Mouse (Mus musculus): Measurements from ENCODE around the gene Adam23.
"Not testable (repeated sequence)": the region's sequence is repeated elsewhere in the genome, so short reads cannot be mapped to it uniquely, and the experiment has no call there.

Gene Adam23

DNA sequence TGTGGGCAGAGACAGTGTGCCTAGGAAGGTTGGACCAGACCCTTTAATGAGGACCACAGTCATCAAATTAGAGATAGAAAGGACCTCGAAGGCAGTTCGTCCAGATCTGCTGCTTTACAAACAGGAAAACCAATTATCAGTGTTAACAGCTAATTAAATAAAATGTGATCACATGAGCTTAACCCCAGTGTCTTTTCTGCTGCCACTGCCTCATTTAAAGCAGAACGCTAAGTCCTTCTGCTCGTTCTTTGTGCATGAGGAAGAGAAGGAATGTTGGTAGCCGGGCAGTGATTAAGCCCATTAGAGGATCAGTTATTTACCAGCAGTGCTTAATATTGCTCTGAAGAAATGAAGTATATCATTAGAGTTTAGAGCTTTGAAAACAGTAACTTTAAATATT lies 131.1 kb downstream of the Adam23 start:
- DNase-seq (ENCODE audit: low read depth, low spot score) = no peak

DNA sequence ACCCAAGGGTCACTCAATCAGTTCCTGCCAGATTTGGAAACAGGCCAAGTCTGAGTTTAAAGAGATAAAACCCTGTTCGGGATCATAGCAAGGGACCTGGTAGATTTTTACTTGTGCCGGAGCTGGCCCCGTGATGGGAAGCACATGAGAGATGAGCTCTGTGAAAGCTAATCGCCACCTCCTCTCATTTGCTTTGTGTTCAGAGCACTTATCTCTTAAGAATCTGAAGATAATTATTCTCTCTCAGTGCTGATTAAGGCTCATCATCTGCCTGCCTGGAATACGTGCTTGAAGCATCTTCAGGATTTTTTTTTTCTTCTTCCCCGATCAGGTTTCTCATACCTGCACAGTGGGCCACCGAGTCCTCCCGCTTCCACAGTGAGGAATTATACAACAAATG lies 133.5 kb downstream of the Adam23 start:
- no peak for DNase-seq (ENCODE audit: low read depth, low spot score)

- no peak for DNase-seq (ENCODE audit: low read depth, low spot score)
These were observed 141.2 kb downstream of the Adam23 start for GRCm38 (mm10) chr1:63586869-63587268.

GRCm38 (mm10) chr1:63603870-63604500 lies 158.3 kb downstream of the Adam23 start:
- no peak for DNase-seq (ENCODE audit: low read depth, low spot score)

DNA sequence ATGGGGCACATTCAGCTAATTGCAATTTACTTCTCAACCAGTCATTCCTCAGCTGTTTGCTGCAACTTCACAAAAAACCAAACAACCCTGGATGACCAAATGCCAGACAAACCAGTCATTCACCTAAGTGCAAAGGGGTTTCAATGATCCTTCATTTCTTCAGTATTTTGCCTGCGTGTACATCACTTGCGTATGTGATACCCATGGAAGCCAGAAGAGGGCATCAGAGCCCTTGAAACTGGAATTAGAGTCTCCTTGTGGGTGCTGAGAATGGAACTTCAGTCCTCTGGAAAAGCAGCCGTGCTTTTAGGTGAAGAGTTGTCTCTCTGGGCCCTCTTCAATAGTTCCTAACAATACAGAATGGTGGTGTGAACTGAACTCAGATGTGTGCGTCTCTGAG lies 163.9 kb downstream of the Adam23 start:
- no peak for DNase-seq (ENCODE audit: low read depth, low spot score)

GRCm38 (mm10) chr1:63614594-63614993 lies 168.9 kb downstream of the Adam23 start:
- DNase-seq (ENCODE audit: low read depth, low spot score) = no peak

DNA sequence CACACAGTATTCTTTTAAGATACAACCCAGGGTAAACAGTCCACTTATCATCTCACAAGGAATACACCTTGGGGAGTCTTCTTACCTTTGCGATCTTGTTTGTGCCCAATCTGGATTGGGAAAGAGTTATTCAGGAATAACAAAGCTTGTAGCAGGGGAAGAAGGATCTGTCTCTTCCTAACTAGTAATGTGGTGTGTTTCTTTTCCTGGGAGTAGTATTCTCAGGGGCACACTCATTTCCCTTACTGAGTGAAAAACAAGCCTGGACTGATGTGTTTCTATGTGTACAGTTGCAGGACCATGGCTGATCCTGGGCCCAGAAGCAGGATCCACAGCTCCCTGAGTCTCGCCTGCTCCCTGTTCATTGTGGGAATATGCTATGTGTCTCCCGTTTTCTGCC lies 170.0 kb downstream of the Adam23 start, which contains the start of gene Gm39653:
Gene Gm39653 (plus strand): TSS at position 301 of the 400 bp plus-strand sequence.
- DNase-seq (ENCODE audit: low read depth, low spot score) = no peak

DNA sequence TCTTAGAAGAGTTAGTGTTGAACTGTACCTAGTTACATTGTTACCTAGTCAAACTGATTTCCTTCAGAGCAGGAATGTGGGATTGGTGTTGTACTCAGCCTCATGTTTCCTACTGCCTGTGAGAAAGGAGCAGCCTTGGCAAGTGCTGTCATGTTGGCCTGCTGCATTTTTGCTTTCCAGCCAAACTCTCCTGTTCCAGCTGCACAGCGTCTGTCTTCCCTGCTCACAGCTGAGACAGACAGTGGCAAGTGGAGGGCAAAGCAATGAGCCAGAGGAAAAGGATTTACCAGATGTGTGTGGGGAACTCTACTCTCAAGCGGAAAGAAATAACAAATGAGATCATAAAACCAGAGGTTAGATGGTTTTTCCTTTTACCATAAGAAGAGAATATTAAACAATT lies 182.5 kb downstream of the Adam23 start:
- DNase-seq (ENCODE audit: low read depth, low spot score) = no peak

- not testable (repeated sequence) for DNase-seq (ENCODE audit: low read depth, low spot score)
These were observed 184.7 kb downstream of the Adam23 start for GRCm38 (mm10) chr1:63630390-63630789.

DNA sequence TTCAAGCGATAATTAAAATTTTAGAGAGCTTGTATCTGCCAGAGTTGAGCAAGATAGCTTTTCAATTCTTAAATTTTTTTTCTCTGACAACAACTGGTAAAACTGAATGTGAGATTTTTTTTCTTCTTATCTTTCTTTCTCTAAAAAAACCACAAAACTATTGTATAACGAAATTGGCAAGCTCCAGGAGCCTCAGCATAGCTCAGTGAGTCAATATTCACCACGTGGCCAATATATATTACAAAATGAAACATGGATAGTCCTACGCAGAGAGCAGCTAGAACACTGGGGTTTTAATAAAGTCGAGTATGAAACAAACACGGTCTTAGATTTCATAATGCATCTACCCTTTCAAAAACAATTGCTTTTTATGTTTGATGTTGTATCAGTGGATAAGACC lies 194.2 kb downstream of the Adam23 start:
- DNase-seq (ENCODE audit: low read depth, low spot score) = no peak

Data from retina, postnatal 7 days (tissue).